Mouse (Mus musculus) frontal cortex, adult 2 months (tissue): ENCODE data around the gene Cntnap2. TPM values are rescaled to one million over a fixed set of nuclear protein-coding genes. Genes with fewer than 3 reads are reported as not detected.
A peak's percentile ranks its signal among the peaks of the same experiment; 100 is the strongest.

Experiments used
- DNase-seq, 2 experiments: peaks; one replicate each; pipeline ENCODE4 v3.0.0; 2022; ENCODE audit warnings: low spot score in 1 of 2; ENCODE audit errors: extremely low spot score in 1 of 2
- polyA plus RNA-seq: library from polyadenylated mRNA; depleted of rRNA; stranded (reverse); fragments of >200 nt; gene quantifications from 2 replicates; pipeline ENCODE4 v1.2.3, GENCODE M21; 2012

Gene Cntnap2
- polyA plus RNA-seq, 1 experiment, result 53.0 TPM

DNA sequence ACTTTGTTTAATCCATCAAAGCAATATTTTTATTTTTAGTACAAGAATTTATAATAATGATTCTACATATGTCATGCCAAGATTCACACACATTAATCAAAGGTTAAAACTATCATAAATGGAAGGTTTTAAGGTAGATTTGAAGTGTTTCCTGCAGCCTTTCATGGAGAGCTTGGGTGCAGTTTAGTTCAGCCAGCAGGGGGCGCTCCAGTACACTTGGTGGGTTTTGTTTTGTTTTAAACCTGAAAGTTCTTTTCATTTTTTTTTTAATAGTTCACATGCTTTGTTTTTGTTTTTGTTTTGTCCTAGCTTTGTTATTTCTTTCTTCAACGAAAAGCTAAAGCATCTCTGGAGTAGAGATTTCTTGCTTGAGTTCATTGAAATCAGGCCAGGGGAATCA, 264.3 kb downstream of the Cntnap2 start:
- DNase-seq, result peak in 1 of 2 experiments; percentile 73

DNA sequence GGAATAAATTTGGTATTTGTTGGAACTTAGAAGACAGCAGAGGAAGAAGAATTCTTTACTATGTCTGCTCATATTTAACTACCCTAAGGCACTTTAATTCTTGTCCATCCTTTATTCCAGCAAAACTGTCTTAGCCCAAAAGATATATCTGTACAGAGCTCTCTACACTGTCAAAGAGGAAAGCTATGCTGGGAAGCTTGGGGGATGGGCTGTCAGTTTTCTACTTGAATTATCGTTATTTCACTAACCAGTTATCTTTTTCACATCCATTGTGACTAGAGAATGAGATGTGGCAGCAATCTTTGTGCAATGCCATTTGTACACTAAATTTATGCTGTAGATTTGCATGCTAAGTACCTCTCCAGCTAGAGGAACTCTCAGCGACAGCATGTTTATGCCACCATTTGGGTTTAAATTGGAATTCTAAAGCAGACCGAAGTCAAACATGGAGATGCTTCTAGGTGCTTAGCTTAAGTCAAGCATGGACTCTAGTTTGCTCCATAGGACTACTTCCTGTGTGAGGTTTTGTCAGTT, 268.9 kb downstream of the Cntnap2 start:
- no peak for DNase-seq

DNA sequence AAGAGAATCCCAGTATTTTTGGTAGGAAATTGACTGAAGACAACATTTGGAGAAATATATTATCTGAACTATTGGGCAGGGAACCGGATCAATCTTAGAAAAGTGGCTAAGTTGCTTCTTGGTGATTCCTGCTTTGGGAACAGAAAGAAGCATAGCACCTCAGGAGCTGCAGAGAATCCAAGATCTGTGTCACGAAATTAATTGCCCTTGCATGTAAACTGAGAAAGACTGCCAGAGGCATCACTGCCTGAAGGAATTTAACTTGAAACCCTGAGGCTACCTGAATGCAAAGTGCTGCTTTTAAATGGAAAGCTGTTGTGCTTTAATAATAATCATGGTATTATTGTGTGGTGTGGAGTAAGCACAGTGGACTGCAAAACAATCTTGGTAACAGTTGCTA, 286.2 kb downstream of the Cntnap2 start:
- DNase-seq, result no peak

GRCm38 (mm10) chr6:45345953-45346352, 286.8 kb downstream of the Cntnap2 start:
- DNase-seq, result no peak

DNA sequence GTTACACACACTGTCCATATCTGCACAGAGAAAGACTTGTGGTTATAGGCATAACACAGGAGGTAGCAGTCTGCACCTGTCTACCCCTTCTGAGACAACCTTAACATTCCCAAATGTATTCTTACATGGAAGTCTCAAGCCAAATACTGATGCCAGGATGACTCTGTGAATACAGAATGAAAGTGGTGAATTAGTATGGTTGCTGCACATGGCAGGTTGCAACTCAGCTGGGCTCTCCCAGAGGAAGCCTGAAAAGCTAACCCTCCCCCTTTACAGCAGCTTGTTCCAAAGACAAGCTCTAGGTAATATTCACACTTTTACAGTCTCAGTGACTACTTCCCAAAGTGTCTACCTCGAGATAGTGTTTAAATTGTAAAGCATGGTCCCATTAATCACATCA, 307.3 kb downstream of the Cntnap2 start:
- no peak for DNase-seq

- no peak for DNase-seq
Observed at GRCm38 (mm10) chr6:45381126-45381525, 322.0 kb downstream of the Cntnap2 start.

GRCm38 (mm10) chr6:45389034-45389433, 329.9 kb downstream of the Cntnap2 start:
- DNase-seq, result no peak

DNA sequence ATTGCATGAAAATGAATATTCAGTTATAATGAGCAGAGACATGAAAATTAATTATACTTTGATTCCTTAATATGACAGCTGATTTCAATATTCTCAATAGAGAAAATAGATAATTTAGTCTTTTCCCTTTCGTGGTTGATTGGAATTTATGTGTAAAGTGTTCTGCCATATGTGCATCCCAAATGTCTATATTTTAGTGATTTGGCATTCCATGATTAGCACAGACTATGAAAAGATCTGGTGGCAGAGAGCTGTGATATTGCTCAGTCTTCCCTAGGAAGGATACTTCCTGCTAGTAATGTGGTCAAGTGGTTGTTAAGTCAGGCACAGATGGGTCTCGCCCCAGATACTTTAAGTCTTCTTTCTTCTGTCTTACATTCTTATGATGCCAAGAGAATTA, 354.5 kb downstream of the Cntnap2 start:
- no peak for DNase-seq

GRCm38 (mm10) chr6:45455424-45455823, 396.3 kb downstream of the Cntnap2 start:
- DNase-seq, result peak; percentile 9 to 27

GRCm38 (mm10) chr6:45518221-45518620, 459.1 kb downstream of the Cntnap2 start:
- no peak for DNase-seq

- DNase-seq, result no peak
Observed at GRCm38 (mm10) chr6:45536999-45537398, 477.8 kb downstream of the Cntnap2 start.

- no peak for DNase-seq
Observed at GRCm38 (mm10) chr6:45544319-45544875, 485.2 kb downstream of the Cntnap2 start.

- peak in 1 of 2 experiments; percentile 26 for DNase-seq
Observed at GRCm38 (mm10) chr6:45559724-45560123, 500.6 kb downstream of the Cntnap2 start.

- DNase-seq, result peak; percentile 2 to 30
Observed at GRCm38 (mm10) chr6:45584467-45585094, 525.4 kb downstream of the Cntnap2 start.

- no peak for DNase-seq
Observed at GRCm38 (mm10) chr6:45589084-45589483, 529.9 kb downstream of the Cntnap2 start.

- peak in 1 of 2 experiments; percentile 5 for DNase-seq
Observed at GRCm38 (mm10) chr6:45647017-45647416, 587.9 kb downstream of the Cntnap2 start.

GRCm38 (mm10) chr6:45648419-45648818, 589.3 kb downstream of the Cntnap2 start:
- DNase-seq, result no peak

DNA sequence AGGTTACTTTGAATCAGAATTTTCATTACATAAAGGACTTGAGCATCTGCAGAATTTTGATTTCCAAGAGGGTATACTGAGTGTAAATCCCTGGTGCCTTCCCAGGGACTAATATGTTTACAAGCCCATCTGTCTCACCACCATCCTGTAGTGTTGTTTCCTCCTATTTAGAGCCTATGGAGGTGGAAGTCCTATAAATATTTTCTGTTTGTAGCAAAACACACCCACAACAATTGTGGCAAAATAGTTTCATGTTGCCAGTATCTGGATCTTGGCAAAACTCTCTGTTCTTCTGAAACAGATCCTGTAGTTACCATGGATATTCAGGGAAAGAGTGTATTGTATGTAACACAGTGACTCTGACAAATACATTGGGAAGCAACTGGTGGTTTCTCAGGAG, 641.1 kb downstream of the Cntnap2 start:
- peak; percentile 2 to 27 for DNase-seq

GRCm38 (mm10) chr6:45791612-45792011, 732.5 kb downstream of the Cntnap2 start:
- peak in 1 of 2 experiments; percentile 11 for DNase-seq

DNA sequence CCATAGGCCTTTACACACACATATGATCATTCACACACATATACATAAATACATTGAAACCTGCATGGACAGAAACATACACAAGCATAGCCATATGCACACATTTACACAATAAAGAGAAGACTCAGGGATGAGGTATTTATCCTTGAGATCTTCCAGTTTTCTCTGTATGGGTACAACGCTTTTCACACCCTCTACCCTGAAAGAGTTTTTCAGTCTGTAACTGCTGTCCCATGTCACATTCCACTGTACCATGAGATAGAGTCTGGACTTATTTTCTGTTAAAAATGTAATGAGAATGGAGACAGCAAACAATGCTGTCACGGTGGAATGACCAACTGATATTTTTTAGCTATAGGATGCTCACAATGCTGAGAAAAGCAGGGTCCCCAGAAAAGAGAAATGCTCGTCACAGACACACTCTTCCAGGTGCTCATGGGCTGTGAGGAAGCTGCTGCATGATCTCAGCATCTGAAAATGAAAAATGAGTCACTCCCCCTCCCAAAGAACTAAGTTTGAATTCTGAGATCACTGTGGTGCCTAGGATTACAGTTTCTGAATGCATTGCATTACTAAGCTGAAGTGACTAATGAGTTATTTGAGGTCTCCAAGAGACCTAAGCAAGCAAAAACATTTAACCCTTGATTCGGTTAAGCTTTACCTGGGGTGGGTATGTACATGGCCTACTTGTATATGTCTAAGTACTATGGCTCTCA, 782.6 kb downstream of the Cntnap2 start:
- peak in 1 of 2 experiments; percentile 12 for DNase-seq

DNA sequence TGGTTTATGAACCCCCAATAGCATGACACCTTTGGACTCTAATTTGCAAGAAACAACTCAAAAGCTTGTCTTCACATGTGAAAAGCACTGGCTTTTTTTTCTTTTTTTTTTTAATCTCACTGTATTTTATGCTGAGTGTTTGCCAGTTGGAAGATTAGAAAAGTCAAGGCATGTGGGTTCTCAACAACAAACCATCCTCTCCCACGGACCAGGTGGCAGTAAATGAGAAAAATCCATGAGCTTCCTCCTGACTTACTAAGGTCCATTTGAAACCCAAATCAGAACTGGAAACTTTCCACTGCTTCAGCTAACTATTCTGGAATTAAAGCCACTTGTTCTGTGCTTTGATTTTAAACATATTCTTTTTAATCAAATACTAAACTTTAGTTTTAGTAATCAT, 784.6 kb downstream of the Cntnap2 start:
- DNase-seq, result peak in 1 of 2 experiments; percentile 17
